Mouse (Mus musculus) adrenal gland, postnatal 36 days (tissue): ENCODE data around the gene Hectd4. TPM values are rescaled to one million over a fixed set of nuclear protein-coding genes. Genes with fewer than 3 reads are reported as not detected.
A peak's percentile ranks its signal among the peaks of the same experiment; 100 is the strongest.
"Not testable (repeated sequence)": the region's sequence is repeated elsewhere in the genome, so short reads cannot be mapped to it uniquely, and the experiment has no call there.

ENCODE experiments used
- DNase-seq, 2 experiments: peaks; one replicate each; pipeline ENCODE4 v3.0.0; 2021; ENCODE audit warnings: mixed read lengths in 1 of 2
- total RNA-seq, 2 experiments: library from RNA; stranded (reverse); gene quantifications; 2 replicates each; pipeline ENCODE4 v1.2.3; 2021

Hectd4 gene
- total RNA-seq, 2 experiments from 2014 or later, result 22.1 to 23.2 TPM

DNA sequence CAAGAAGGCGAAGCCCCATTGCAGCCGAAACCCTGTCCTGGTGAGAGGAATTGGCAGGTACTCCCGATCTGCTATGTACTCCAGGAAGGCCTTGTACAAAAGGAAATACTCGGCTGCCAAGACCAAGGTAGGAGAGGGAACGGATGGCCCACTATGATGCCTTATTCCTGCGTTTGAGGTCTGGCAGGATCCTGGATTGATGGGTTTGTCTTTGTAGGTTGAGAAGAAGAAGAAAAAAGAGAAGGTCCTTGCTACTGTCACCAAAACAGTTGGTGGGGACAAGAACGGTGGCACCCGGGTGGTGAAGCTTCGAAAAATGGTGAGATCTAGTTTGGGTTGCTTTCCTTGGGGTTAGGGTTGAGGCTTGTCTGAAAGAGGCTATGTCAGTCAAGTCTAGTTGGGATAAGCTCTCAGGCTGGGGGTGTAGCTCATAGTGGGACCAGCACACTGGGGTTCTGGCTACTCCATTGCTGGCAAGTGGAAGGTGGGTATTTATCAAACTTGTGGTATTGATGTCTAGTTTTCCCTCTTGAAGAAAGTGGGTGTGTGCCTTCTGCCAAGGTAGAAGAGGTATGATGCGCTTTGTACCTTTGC, 14.4 kb upstream of the Hectd4 start:
- not testable (repeated sequence) for DNase-seq

DNA sequence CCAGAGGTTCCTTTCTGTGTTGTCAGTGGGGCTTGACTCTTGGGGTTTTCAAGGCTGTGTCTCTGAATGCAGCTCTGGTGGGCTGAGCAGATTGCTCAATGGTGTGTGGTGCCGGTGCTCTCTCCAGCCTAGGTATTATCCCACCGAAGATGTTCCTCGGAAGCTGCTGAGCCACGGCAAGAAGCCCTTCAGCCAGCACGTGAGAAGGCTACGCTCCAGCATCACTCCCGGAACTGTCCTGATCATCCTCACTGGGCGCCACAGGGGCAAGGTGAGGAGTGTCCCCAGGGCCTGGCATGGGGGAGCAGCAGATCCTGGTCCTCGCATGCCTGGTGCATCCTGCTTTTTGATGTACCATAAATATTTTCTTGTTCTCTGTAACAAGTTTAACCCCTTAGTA, 13.5 kb upstream of the Hectd4 start:
- DNase-seq, result no peak

DNA sequence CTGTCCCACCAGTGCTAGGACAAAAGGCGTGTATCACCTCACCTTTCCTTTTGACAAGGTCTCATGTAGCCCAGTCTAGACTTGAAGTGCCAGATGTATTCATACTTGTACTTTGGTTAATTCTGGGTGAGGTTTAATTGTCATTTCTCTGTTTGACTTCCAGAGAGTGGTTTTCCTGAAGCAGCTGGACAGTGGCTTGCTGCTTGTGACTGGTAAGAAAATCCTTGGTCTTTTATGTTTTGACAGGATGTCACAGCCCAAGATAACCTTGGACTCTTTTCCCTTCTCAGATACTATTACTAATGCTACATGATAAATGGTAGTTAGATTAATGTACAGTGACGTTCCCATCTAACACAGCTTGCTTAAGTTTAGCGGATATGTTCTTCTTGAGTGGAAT, 13.0 kb upstream of the Hectd4 start:
- no peak for DNase-seq

DNA sequence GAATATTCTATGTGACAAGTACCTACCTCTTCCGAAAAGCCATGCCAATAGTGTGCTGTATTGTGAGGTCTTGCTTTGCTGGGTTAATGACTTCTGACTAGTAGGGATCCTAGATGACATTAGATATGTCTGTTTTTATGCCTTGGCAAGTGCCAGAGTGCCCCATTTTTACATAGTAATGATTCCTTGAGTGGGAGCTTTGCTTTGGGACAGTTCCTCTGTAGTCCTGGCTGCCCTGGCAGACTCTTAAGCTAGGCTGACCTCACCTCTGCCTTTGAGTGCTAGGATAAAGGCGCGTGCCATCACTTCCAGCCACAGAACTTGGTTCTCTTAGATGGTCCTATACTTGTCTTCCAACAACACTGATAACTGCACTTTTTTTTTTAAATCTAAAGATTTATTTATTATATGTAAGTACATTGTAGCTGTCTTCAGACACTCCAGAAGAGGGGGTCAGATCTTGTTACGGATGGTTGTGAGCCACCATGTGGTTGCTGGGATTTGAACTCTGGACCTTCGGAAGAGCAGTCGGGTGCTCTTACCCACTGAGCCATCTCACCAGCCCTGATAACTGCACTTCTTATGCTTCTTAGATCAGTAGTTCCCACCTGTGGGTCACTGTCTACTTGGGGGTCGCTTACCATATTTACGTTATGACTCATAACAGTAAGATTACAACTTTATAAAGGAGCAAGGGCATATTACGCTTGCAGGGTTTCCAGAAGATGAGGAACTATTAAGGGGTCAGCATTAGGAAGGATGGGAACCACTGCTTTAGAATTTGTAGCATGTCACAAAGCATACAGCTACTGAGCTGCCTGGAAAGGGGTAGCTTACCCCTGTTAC, 10.0 kb upstream of the Hectd4 start:
- DNase-seq, result no peak

DNA sequence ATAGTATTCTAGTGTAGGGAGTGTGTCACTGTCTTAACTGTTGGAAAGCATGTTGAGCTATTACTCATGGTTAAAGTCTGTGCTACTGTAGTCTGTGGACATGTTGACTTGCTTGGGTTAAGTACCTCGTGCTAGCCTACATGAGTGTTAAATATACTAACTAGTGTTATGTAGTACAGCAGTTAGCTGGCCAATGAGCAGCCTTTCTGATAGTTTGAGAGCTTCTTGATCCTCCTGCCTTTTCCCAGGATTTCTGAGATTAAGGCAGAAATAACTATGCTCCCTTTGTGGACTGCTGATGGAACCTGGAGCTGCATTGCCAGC, 9.5 kb upstream of the Hectd4 start:
- DNase-seq, result no peak

DNA sequence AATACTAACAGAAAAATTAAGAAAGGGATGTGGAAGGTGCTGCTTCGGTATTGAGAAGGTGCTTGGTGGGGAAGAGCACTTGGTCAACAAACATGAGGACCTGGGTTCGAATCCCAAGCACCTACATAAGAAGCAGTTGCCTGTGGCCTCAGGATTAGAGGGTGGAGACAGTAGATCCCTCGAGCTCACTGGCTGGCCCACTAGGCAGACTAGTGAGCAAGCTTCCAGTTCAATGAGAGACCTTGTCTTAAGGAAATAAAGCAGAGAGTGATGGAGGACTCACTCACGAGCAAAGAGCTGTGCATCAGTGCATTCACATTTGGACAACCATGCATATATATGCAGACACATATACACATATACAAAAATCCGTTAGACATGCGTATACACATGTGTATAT, 7.9 kb upstream of the Hectd4 start:
- no peak for DNase-seq

DNA sequence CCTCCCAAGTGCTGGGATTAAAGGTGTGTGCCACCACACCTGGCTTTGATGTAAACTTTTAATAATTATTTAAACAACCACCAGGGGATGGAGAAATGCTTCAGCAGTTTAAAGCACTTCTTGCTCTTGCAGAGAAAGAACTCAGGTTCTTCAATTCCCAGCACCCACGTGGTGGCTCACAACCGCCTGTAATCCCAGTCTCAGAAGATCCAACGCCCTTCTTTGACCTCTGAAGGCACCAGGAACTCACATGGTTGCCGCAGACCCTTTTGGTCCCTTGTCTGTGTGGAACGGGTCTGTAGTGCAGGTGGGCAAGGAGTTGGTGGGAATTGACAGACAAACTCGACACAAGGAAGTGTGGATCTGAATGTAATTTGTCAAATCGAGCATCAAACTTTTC, 5.3 kb upstream of the Hectd4 start:
- no peak for DNase-seq

DNA sequence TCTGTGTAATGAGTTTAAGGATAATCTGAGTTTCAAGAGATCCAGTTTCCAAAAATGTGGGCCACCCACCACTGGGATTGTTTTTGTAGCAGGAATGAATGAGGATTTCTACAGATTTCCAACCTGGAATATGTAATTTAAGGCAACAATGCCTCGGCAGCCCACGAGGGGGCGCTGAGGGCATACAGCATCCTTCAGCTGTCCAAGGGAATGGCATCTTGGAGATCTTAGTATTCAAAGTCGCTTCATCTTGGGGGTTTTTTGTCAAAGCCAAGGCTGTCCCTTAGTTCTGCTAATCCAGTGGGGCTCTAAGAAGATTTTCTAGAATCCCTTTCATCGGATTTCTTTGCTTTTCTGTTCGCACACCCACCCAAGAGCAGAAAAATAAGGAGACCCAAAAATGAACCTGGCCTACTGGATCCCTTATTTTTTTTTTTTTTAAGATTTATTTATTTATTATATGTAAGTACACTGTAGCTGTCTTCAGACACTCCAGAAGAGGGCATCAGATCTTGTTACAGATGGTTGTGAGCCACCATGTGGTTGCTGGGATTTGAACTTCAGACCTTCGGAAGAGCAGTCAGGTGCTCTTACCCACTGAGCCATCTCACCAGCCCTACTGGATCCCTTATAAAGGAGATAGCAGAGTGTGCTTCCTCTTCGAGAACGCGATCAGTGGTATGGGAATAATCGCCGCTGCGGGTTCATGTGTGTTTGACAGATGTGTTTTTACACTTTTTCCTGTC, 4.5 kb upstream of the Hectd4 start:
- peak; percentile 74 to 83 for DNase-seq

DNA sequence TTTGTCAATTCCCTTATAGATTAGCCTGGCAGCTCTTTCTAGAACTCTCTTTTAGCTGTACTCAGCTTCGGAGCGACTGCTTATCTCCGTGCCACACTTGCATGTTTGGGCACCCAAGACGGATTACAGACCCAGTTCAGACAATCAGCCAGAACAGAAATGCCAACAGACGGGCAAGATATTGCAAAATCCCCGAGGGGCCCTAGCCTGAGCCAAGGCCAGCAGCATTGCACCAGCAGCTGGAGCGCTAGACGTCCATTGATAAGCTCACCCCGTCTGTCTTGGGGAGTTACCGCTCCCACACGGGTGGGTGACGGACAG, 3.9 kb upstream of the Hectd4 start:
- peak; percentile 64 to 76 for DNase-seq

DNA sequence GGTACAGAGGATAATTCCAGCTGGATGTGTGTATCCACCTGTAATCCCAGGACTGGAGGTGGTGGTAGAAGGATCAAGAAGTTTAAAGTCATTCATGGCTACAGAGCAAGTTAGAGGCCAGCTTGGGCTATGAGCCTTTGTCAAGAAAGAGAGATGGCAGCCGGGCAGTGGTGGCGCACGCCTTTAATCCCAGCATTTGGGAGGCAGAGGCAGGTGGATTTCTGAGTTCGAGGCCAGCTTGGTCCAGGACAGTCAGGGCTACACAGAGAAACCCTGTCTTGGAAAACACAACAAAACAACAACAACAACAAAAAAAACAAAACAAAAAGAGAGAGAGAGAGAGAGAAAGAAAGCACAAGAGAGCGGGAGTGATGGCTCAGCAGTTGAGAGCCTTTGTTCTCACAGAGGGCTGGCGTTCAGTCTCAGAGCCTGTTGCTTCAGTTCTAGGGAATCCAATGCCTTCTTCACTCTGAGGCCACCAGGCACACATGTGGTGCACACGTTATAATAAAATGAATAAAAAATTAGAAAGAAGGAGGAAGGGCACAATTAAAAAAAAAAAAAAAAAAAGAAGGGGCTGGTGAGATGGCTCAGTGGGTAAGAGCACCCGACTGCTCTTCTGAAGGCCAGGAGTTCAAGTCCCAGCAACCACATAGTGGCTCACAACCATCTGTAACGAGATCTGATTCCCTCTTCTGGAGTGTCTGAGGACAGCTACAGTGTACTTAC, 3.3 kb upstream of the Hectd4 start:
- not testable (repeated sequence) for DNase-seq

DNA sequence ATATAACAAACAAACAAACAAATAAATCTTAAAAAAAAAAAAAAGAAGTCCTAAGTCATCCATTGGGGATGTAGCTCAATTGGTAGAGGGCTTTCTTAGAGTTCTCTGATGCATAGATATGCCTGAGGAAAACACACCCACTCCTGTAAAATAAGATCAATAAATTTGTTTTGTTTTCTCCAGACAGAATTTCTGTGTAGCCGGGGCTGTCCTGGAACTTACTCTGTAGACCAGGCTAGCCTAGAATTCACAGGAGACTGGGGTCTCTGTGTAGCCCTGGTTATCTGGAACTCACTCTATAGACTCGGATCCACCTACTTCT, 2.7 kb upstream of the Hectd4 start:
- DNase-seq, result no peak

DNA sequence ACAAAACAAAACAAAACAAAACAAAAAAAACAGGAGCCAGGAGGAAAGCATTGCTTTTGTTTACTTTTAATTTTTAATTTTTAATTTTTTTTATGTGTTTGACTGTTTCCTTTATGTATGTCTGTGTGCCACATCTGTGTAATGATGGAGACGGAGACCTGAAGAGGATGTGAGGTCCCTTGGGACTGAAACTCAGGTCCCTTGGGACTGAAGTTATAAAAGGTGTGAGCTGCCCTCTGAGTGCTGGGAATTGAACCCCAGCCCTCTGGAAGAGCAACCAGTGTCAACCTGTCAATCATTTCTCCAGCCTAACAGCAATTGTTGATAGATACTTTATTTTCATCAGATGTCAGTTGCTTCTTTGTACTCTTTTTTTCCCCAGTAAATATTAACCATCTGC, 829 bp upstream of the Hectd4 start:
- no peak for DNase-seq

DNA sequence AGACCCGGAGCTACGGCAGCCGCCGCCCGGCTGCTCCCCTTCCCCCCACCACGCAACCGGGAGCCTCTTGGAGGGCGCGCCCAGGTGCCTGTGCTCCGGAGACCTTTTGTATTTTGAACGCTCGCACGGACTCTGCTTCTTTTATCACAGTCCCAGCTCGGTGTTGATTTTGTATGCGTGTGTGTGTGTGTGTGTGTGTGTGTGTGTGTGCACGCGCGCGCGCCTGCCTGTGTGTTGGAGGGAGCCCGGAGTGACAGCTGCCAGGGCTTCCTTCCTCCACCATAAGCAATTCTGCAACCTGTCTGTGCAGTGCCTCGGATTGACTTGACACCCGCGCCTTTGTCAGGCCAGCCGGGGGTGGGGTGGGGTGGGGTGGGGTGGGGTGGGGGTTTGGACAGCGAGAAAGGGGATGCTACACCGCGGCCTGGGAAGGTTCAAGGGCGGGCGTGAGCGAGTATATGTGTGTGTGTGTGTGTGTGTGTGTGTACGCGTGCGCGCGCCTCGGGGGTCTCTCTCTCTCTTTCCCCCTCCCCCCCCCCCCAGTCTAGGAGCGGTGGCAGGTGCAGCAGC, 798 bp downstream of the Hectd4 start:
- peak; percentile 13 to 45 for DNase-seq

DNA sequence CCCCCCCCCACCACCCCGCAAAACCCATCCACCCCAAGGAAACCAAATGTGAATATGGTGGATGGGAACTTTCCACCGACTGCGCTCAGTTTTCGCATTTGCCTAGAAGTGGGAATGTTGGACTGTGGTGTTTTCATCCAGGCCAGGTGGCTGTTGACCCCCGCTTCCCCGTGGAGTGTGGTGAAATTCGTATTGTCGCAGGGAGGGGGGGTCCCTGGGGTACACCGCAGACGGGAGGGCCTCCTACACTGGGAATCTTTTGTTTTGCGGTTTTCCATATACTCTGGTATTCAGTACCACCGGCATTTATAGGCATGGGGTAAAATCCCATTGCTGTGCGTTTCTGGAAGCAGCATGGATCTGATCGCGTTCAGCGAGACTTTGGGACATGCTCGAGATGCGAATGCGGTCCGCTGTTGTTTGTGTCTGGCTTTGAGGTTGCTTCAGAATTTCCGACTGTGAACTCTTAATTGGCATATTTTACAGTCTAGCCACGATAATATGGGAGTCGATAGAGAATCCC, 1.4 kb downstream of the Hectd4 start:
- no peak for DNase-seq

DNA sequence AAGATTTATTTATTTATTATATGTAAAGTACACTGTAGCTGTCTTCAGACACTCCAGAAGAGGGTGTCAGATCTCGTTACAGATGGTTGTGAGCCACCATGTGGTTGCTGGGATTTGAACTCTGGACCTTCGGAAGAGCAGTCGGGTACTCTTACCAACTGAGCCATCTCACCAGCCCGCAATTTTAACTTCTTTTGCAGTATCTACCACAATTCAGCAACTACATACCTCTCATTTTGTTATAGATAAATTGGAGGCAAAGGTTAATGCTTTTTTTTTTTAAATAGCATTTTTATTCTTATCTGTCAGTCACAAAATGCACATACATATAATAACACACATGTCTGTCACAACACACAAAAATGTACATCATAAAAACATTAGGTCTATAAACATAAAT, 4.0 kb downstream of the Hectd4 start:
- not testable (repeated sequence) for DNase-seq

DNA sequence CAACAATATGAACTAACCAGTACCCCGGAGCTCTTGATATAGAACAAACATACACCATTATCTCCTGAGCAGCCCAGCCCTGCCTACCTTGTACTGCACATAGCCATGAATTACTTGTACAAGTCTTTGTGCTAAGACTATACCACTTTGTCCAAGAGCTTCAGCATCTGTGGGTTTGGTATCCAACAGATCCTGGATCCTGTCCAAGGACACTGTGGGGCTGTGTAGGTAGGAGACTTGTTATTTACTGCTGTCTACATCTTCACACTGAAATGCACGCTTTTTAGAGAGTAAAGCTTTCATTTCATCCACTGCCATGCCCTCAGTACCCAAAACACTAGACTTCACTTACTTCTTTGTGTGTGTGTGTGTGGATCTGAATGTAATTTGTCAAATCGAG, 4.8 kb downstream of the Hectd4 start:
- DNase-seq, result no peak

DNA sequence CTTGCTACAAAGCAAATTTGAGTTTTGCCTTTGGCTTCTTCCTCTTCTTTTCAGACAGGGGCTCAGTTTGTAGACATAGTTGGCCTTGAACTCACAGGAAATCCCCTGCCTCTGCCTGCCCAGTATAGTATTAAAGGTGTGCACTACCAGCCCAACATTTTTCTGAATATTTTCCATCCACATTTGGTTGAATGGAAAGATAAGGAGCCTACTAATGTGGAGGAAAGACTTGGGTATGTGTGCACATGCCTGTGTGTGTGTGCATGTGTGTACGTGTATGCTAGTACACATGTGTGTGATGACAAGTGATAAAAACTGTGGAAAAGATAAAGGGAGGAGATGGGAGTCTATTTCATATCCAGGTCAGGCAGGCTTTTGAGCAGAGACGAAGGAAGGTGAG, 5.8 kb downstream of the Hectd4 start:
- no peak for DNase-seq

DNA sequence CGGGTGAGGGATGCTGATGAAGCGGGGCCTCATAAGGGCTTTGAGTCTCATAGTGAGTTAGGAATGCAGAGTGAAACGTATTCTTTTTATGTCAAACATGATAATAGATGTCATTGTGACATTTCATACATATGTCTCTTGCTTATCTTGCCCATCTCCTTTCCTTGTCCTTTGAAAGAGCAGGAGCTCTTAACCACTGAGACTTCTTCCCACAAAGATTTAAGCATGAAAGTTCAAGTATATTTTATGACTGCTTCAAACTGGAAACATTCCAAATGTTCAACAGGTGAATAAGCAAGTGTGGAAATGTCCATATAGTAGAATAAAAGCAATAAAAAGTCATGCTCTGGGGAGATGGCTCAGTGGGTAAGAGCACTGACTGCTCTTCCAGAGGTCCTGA, 6.4 kb downstream of the Hectd4 start:
- DNase-seq, result no peak

DNA sequence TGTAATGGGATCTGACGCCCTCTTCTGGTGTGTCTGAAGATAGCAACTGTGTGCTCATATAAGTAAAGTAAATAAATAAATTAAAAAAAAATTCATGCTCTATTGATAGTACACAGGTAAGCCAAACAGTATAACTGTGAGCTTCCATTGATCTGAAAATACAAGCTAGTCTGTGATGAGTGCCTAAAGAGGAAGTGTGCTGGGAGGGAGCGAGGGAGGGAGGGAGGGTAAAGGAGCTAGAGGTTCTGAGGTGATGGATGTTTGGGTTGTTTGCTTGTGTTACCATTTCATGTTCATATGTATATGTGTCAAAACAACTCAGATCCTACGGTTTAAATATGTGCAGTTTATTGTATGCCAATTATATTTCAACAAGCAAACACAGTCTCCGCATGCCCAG, 6.8 kb downstream of the Hectd4 start:
- no peak for DNase-seq

DNA sequence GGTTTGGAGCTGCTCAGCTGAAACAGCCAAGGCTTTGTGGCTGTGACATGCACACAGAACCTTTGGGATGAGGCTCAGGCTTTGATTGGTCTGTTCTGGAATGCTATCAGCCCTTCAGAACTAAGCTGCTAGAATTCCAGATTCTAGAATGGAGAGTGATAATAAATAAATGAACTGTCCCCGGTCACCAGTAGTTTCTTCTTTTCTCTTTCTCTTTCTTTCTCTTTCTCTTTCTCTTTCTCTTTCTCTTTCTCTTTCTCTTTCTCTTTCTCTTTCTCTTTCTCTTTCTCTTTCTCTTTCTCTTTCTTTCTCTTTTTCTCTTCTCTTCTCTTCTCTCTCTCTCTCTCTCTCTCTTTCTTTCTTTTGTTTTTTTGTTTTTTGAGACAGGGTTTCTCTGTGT, 7.3 kb downstream of the Hectd4 start:
- not testable (repeated sequence) for DNase-seq

DNA sequence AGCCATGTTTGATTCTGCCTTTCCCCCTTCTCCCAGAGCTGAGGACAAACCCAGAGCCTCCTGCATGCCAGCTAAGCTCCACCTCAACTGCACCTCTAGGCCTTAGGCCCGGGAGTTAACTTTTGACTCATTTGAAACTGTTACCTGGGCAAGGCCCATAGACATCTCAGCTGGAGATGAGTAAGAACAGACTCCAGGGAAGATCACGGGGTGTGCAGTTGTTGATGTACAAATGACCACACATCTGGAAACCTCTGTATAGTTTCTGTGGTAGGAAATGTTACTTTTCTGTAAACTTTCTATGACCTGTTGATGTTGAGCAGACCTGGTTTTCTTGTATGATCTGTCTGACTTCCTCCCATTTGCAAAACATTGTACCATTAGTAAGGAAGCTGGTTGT, 9.2 kb downstream of the Hectd4 start:
- DNase-seq, result no peak

DNA sequence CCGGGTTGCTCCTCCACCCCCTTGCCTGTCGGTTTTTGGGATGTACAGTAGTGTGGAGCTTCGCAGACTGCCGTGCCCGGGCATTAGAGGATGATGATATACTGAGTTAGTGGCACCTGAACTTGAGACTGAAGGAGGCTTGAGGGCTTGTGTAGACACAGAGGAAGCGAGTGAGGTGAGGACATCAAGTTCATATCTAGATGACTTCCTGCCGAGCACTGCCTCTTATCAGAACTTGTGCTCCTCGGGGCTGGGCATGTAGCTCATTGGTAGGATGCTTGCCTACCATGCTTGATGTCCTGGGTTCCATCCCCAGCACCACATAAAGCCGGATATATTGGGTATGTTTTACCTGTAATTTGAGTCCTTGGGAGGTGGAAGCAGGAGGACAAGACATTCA, 10.8 kb downstream of the Hectd4 start:
- DNase-seq, result no peak

DNA sequence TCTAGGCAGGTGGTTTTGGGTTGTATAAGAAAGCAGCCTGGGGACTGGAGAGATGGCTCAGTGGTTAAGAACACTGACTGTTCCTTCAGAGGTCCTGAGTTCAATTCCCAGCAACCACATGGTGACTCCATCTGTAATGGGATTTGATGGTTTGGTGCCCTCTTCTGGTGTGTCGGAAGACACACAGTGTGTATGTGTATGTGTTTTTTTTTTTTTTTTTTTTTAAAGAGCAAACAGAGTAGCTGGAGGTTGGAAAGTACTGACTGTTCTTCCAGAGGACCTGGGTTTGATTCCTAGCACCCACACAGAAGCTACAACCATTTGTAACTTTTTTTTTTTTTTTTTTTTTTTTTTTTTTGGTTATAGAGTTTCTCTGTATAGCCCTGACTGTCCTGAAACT, 12.8 kb downstream of the Hectd4 start:
- DNase-seq, result no peak
